Mouse (Mus musculus) midbrain, embryonic 10.5 days (tissue): ENCODE measurements at regions not wholly inside any gene's neighbourhood (a gene's known extent, or its start where the extent isn't known, plus 50 kb on each side); places are given as distances from the start of the nearest gene placed in this dataset.
"Not testable (repeated sequence)": the region's sequence is repeated elsewhere in the genome, so short reads cannot be mapped to it uniquely, and the experiment has no call there.

ENCODE experiments used
- DNase-seq: peaks from one replicate; pipeline ENCODE4 v3.0.0-alpha.2; 2017; ENCODE audit warnings: low spot score
- H3K27ac ChIP-seq: fragments of 300-500 bp; sonication (generic); replicated peaks from 2 replicates; pipeline ENCODE4 v1.5.1; 2016; ENCODE audit warnings: mild to moderate bottlenecking
- H3K27me3 ChIP-seq: fragments of 300-500 bp; sonication (generic); 2 replicates; pipeline ENCODE4 v1.6.1; 2016; ENCODE audit warnings: low read depth, mild to moderate bottlenecking; ENCODE audit not compliant: poor library complexity, severe bottlenecking
- H3K36me3 ChIP-seq: fragments of 300-500 bp; sonication (generic); 2 replicates; pipeline ENCODE4 v1.6.1; 2016; ENCODE audit warnings: mild to moderate bottlenecking, moderate library complexity
- H3K4me1 ChIP-seq: fragments of 300-500 bp; sonication (generic); 2 replicates; pipeline ENCODE4 v1.6.1; 2016
- H3K4me3 ChIP-seq: fragments of 300-500 bp; sonication (generic); 2 replicates; pipeline ENCODE4 v1.5.1; 2016; ENCODE audit warnings: mild to moderate bottlenecking, moderate library complexity
- H3K9me3 ChIP-seq: fragments of 300-500 bp; sonication (generic); replicated peaks from 2 replicates; pipeline ENCODE4 v1.6.1; 2016; ENCODE audit warnings: mild to moderate bottlenecking
- WGBS: fragments of 180-500 bp; shearing (Covaris S2); methylation state at CpG from one replicate; pipeline ENCODE4 v1.1.7; 2016; 5-methylcytosine and 5-hydroxymethylcytosine counted together

DNA sequence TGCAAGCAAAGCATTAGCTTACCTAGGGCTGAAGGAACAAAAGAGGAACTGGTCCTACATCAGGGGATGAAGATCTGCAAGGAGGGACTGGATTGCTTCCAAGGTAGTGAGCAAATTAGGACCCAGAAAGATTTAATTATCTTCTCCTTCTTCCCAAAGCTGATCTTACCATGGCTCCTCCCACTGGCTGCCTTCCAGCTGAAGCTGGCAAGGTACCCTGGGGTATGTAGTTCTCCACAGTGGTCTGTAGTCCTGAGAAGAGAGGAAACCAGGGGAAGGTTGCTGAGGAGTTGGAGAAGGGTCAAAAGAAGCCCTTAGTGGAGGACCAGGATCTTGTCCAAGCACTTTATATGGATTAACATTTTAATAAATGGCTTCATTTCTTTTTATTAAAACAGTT lies 1764.8 kb upstream of the 5930422O12Rik start:
- Histone ChIP-seq H3K9me3 (no peaks in the 10 kb centered on the region), H3K36me3 (no peaks in the 10 kb centered on the region), H3K4me1 (no peaks in the 10 kb centered on the region), H3K27ac (no peak overlapping the region), H3K4me3 (no peak overlapping the region), H3K27me3 (no peaks in the 10 kb centered on the region)
- DNase-seq: no peak

DNA sequence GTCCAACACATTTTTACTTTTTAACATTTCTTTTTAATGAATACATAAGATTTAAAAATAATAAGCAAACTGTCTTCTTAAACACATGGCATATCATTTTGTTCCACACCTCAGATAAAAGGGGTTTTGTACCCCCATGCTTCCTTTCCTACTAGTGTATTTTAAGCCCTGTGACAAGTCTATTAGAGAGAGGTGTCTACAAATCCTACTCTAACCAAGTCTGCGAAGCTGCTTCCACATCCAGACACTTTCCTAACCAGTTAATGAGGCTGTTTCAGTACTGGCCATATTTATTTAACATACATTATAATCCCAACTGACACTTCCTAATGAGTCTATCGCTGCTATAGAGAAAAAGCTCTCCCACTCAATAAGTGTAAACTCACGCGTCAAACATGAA lies 1763.0 kb upstream of the 5930422O12Rik start:
- no peak overlapping the region for H3K4me3 ChIP-seq
- H3K27ac ChIP-seq: no peak overlapping the region
- H3K36me3 ChIP-seq: no peaks in the 10 kb centered on the region

DNA sequence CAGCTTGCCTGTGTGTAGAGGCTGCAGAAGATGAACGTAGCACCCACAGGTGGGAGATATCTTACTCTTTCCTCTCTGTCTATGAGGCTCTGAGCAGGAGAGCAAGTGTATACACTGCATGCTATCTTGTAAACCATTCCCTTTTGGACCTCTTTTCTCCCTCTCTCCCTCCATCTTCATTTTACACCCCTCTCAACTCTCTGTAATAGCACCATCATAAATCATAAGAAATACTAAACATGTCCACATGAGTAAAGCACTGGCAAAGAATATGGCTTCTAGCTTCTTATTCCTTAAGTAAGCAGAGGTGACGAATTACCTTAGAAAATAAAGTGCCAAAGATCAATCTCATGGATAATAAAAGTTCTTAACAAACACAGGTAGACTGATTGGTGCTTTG lies 1724.3 kb upstream of the 5930422O12Rik start:
- H3K27ac ChIP-seq: no peak overlapping the region
- no peaks in the 10 kb centered on the region for H3K4me1 ChIP-seq
- H3K4me3 ChIP-seq: no peak overlapping the region
- no peaks in the 10 kb centered on the region for H3K27me3 ChIP-seq
- DNase-seq: no peak
- H3K9me3 ChIP-seq: no peaks in the 10 kb centered on the region
- no peaks in the 10 kb centered on the region for H3K36me3 ChIP-seq
- WGBS: 83% methylated on average over 2 of the region's 2 CpGs

More for the DNA sequence above, 1763.0 kb upstream of the 5930422O12Rik start:
- Histone ChIP-seq H3K9me3 (no peaks in the 10 kb centered on the region), H3K27me3 (no peaks in the 10 kb centered on the region), H3K4me1 (no peaks in the 10 kb centered on the region)
- no peak for DNase-seq
- WGBS: 93% methylated on average over 4 of the region's 4 CpGs

DNA sequence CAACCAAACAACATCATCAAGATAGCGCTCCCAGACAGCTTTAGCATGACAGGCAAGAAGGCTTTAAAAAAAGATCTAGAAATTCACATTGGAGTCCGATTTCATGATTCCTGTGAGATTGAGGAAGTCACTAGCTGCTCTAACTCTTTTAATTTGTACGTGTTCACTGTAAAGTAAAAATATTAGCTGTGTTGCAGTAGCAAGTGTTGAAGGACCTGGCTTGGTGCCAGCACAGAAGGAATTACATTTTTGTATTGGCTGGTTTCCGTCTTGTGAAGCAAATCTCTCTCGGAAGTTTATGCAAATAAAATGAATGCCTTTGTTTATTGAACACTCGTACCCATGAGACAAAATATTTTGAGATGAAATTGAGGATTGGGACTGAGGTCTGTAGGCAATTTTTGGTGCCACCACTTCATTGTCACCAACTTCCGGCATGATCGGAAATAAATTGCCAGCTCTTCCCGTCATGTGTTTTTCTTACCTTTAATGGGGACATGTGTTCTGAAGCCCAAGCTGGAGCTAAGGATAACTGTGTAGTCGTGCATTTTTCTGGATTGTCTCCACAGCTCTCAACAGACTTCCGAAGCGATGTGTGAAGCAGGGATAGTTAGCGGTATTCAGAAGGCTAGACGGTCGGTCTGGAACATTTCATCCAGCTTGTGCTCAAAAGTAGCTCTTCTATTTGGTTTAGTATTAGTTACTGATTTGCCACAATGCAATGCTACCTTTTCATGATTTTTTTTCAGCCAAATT lies 1715.0 kb upstream of the 5930422O12Rik start:
- no peak for DNase-seq

DNA sequence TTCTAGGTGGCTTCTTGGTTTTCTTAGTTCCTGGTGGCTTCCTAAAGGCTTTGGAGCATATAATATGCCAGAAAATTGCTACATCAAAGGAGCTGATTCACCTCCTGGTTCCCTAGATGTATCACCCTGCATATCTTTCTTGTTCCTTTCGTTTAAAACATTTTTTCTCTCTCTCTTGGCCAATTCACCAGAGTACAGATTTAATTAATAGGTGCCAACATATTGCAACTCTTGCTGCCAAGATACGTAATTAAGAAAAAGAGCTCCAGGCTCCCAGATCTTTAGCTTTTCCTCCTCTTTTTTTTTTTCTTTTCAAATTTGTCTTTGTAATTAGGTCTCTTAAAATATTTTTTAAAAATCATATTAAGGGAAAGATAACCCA lies 1714.4 kb upstream of the 5930422O12Rik start:
- WGBS: 81% methylated on average over 2 of the region's 2 CpGs
- H3K4me3 ChIP-seq: no peak overlapping the region

More for the DNA sequence above, 1715.0 kb upstream of the 5930422O12Rik start:
- WGBS: 90% methylated on average over 15 of the region's 15 CpGs
- no peaks in the 10 kb centered on the region for H3K36me3 ChIP-seq
- no peaks in the 10 kb centered on the region for H3K27me3 ChIP-seq
- no peaks in the 10 kb centered on the region for H3K9me3 ChIP-seq
- H3K27ac ChIP-seq: no peak overlapping the region
- H3K4me3 ChIP-seq: no peak overlapping the region
- H3K4me1 ChIP-seq: no peaks in the 10 kb centered on the region

DNA sequence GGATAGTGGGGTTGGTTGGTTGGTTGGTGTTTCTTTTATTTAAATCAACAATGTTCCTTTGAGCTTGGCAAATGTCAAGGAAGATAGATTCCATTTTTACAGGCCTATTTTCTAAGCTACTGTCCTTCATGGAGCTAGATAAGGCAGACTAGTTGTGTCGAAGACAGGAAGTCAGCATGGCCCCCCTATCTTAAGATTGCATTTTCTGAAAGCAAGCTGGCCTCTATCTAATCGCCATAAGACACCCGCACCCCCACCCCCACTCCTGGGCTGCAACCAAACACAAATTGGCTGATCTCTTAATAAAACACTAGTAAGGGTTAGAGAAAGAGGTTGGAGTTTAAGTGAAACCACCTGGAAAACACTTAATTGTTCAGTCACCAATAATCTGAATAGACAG lies 1708.5 kb upstream of the 5930422O12Rik start:
- H3K4me1 ChIP-seq: peaks cover 8% of the 10 kb centered on the region
- H3K27ac ChIP-seq: no peak overlapping the region
- no peaks in the 10 kb centered on the region for H3K36me3 ChIP-seq
- H3K9me3 ChIP-seq: no peaks in the 10 kb centered on the region
- no peaks in the 10 kb centered on the region for H3K27me3 ChIP-seq
- DNase-seq: no peak
- 53% methylated on average over 3 of the region's 3 CpGs for WGBS
- H3K4me3 ChIP-seq: no peak overlapping the region

More for the DNA sequence above, 1714.4 kb upstream of the 5930422O12Rik start:
- H3K27ac ChIP-seq: no peak overlapping the region
- no peak for DNase-seq
- H3K4me1 ChIP-seq: no peaks in the 10 kb centered on the region
- H3K36me3 ChIP-seq: no peaks in the 10 kb centered on the region
- no peaks in the 10 kb centered on the region for H3K9me3 ChIP-seq
- no peaks in the 10 kb centered on the region for H3K27me3 ChIP-seq

DNA sequence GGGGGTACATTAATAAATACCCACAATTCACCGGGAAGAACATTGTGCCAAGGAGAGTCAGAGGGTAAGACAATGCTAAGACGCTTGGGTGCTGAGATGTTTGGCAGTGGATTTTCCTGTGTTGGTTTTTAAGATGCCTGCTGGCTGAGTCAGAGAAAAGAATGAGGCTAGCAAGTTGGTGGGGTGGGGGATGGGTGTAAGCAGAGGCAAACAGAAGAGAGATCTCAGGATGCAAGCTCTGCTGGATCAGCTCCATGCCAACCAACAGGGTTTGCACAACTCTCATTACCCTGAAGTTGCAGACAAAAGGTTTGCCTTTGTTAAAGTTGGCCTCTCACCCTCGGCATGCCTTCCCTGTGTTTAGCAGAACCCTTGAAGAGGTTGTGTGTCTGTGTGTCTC lies 1707.9 kb upstream of the 5930422O12Rik start:
- Histone ChIP-seq H3K36me3 (no peaks in the 10 kb centered on the region), H3K27ac (no peak overlapping the region; the same call in 1 of the 2 replicates), H3K9me3 (no peaks in the 10 kb centered on the region), H3K27me3 (no peaks in the 10 kb centered on the region), H3K4me3 (no peak overlapping the region), H3K4me1 (peaks cover 8% of the 10 kb centered on the region)
- peak; percentile 29 for DNase-seq
- 32% methylated on average over 3 of the region's 3 CpGs for WGBS

DNA sequence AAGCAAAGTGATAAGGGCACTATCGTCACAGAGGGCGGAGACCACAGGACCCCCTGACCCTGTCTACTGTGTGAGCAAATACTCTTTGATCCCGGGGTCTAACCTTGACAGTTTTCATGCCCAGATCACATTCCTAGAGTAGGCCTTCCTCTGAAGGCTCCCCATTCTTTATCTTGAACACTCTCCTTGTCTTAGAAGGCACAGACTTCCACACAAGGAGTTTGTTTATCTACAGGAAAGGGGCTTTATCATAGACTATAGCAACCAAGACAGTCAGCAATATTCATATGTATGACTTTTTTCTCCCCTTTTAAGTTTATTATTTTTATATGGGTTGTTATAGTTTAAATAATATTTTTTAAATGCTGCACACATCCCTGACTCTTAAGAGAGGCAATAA lies 1703.1 kb upstream of the 5930422O12Rik start:
- no peak for DNase-seq
- WGBS: 77% methylated on average over 3 of the region's 3 CpGs
- no peak overlapping the region for H3K27ac ChIP-seq
- H3K36me3 ChIP-seq: no peaks in the 10 kb centered on the region
- no peaks in the 10 kb centered on the region for H3K27me3 ChIP-seq
- no peaks in the 10 kb centered on the region for H3K9me3 ChIP-seq
- H3K4me1 ChIP-seq: peaks cover 10% of the 10 kb centered on the region
- no peak overlapping the region for H3K4me3 ChIP-seq

DNA sequence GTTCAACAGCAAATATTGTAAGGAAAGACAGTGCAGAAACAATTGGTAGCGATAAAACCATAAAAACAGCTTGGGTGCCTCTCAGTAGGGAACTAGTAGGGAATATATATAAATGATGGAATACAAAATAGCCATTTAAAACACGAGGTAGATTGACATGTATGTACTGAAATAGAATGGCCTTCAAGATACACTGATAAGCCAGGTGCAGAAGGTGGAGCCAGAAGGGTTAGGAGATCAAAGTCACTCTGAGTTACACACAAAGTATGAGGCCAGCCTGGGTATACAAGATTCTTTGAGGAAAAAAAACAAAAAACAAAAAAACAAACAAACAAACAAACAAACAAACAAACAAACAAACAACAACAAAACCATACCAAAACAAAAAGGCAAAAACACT lies 1692.9 kb upstream of the 5930422O12Rik start:
- Histone ChIP-seq H3K36me3 (no peaks in the 10 kb centered on the region), H3K4me1 (no peaks in the 10 kb centered on the region), H3K4me3 (no peak overlapping the region), H3K27me3 (no peaks in the 10 kb centered on the region), H3K27ac (no peak overlapping the region), H3K9me3 (no peaks in the 10 kb centered on the region)
- 86% methylated on average over 2 of the region's 2 CpGs for WGBS
- no peak for DNase-seq

DNA sequence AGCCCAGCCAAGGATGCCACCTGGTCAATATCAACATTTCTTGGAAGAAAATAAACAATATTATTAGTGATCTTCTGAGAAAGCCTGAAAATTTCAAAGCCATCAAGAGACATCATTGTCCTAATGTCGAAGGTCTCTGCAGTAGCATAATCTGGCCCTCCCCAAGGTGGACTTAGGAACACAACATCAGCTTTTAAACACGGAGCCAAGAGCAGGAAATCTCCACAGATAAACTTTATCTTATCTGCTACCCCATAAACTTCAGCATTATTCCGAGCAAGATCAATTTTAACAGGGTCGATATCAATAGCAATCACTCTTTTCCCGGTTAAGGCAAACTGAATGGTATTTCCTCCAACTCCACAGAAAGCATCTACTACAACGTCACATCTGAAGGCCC lies 1691.2 kb upstream of the 5930422O12Rik start:
- not testable (repeated sequence) for H3K27ac ChIP-seq, DNase-seq, H3K27me3 ChIP-seq, H3K4me3 ChIP-seq, H3K4me1 ChIP-seq, H3K9me3 ChIP-seq, H3K36me3 ChIP-seq
- WGBS: 89% methylated on average over 6 of the region's 6 CpGs

DNA sequence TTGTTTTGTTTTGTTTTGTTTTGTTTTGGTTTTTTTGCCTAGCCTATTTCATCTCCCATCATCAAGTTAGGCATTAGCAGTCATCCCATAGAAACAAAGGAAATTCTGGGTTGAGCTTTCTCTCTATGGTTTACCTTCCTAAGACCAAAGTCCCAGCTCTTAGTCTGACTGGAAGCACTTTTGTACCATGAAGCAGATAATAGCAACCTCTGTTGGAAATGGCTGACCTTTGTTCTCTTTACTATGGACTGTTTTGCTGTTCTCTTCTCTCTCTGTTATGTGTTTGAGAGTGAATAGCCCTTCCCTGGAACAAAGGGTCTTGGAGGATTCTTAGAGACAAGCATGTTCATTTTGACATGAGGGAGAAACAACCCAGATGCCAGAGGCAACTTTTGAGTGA lies 1681.7 kb upstream of the 5930422O12Rik start:
- Histone ChIP-seq H3K9me3 (no peaks in the 10 kb centered on the region), H3K27ac (no peak overlapping the region), H3K27me3 (no peaks in the 10 kb centered on the region), H3K4me3 (no peak overlapping the region), H3K36me3 (no peaks in the 10 kb centered on the region), H3K4me1 (no peaks in the 10 kb centered on the region)
- no peak for DNase-seq

DNA sequence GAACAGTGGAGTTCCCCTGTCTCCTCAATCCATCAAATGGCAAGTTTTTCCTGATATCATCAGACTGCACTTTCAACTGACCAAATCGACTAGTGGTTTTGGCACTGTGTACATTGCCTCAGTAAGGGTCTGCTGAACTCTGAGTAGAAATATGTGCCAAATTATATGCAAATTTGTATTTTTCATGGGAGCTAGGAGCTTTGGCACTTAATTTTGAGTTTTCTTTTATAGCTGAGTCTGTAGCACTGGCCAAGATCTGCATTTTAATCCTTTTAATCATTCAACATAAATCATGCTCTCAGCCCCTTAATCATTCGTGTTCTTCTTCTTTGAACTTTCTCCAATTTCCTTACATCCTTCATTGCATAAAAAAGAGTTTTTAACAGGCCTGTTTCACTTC lies 1678.5 kb upstream of the 5930422O12Rik start:
- 88% methylated on average over 2 of the region's 2 CpGs for WGBS
- Histone ChIP-seq H3K9me3 (no peaks in the 10 kb centered on the region), H3K4me1 (no peaks in the 10 kb centered on the region), H3K4me3 (no peak overlapping the region), H3K27ac (no peak overlapping the region), H3K36me3 (no peaks in the 10 kb centered on the region), H3K27me3 (no peaks in the 10 kb centered on the region)
- no peak for DNase-seq

DNA sequence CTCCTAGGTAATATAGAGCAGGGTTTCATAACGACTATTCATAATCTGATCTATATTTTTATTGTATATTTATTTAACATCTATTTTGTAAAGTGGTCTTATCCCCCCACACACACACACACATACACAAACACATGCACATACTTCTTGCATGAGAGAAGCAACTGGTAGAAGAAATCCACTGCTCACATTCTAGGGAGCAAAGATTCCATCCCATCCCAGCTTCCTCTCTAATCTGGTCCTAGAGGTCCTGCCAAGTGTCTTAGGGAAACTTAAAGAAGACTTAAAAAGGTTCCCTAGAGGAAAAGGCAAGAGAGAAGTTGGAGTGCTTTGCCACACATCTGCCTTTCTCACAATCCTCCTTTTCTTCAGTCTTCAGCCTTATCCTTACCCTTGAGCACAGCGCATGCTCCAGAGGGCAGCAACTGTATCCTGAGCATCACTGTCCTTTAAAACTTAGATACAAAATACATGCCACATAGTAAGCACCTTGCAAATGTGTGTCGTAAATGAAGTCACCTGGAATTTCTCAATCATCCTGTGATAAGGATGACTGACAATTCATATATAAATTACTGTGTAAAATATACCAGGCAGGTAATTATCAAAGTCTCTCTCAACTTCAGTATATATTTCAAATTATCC lies 1677.9 kb upstream of the 5930422O12Rik start:
- WGBS: 85% methylated on average over 3 of the region's 3 CpGs
- no peak for DNase-seq
- no peak overlapping the region for H3K4me3 ChIP-seq
- H3K36me3 ChIP-seq: no peaks in the 10 kb centered on the region
- no peak overlapping the region for H3K27ac ChIP-seq
- no peaks in the 10 kb centered on the region for H3K9me3 ChIP-seq
- H3K4me1 ChIP-seq: no peaks in the 10 kb centered on the region
- no peaks in the 10 kb centered on the region for H3K27me3 ChIP-seq
